Mouse (Mus musculus): Measurements from ENCODE around the gene Nr3c2. TPM values are rescaled to one million over a fixed set of nuclear protein-coding genes. Genes with fewer than 3 reads are reported as not detected.

Gene Nr3c2
- polyA plus RNA-seq, 1 experiment from 2014 or later: 4.9 TPM

GRCm38 (mm10) chr8:77154496-77154895 lies 255.3 kb downstream of the Nr3c2 start:
- no peak for ATAC-seq (ENCODE audit: low read depth)
- Histone ChIP-seq H3K36me3 (no peaks in the 10 kb centered on the region), H3K9me3 (no peaks in the 10 kb centered on the region), H3K27me3 (no peaks in the 10 kb centered on the region), H3K4me2 (no peak overlapping the region), H3K27ac (replicated peaks) (no peak overlapping the region), H3K4me1 (replicated peaks) (no peaks in the 10 kb centered on the region), H3K9ac (no peak overlapping the region), H3K4me3 (no peak overlapping the region)
- 47% methylated on average over 3 of the region's 3 CpGs for WGBS

- ATAC-seq (ENCODE audit: low read depth): no peak
- Histone ChIP-seq H3K27ac (replicated peaks) (no peak overlapping the region), H3K36me3 (no peaks in the 10 kb centered on the region), H3K4me1 (replicated peaks) (no peaks in the 10 kb centered on the region), H3K9me3 (no peaks in the 10 kb centered on the region), H3K9ac (no peak overlapping the region), H3K4me2 (no peak overlapping the region), H3K27me3 (no peaks in the 10 kb centered on the region), H3K4me3 (no peak overlapping the region)
- 93% methylated on average over 6 of the region's 6 CpGs for WGBS
Measured at GRCm38 (mm10) chr8:77169320-77169719, 270.1 kb downstream of the Nr3c2 start.

DNA sequence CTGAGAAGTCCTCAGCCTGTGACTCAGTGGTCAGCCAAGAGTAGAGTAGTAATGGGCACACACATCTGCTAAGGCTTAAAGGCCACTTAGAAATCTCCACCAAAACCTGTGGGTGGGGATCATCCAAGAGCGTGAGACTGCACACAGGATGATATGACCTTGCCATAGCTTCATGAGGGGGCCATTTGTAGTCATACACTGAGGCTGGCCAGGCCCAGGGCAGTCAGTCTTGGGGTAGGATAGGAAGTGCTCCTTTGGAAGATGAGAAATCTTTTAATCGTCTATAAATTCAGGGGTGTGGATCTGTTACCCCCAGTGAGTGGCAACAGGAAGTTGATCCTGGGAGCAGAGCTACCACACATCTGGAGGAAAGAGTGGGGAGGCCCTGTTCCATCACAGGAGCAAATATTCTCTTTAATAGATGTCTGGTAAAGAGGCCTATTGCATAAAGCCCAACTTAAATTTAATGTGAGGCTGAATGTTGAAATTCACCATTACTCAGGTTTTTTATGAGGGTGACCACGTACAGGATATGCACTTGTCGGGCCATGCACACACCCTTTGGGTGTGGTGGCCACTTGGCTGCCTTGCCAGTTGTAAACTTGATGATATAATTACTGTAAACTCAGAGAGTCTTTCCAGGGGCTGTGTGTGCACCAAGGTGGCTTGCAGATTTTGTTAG lies 270.7 kb downstream of the Nr3c2 start:
- no peak overlapping the region for H3K4me2 ChIP-seq
- H3K36me3 ChIP-seq: no peaks in the 10 kb centered on the region
- H3K27ac ChIP-seq (replicated peaks): no peak overlapping the region
- no peaks in the 10 kb centered on the region for H3K9me3 ChIP-seq
- no peak for ATAC-seq (ENCODE audit: low read depth)
- H3K9ac ChIP-seq: no peak overlapping the region
- H3K4me1 ChIP-seq (replicated peaks): no peaks in the 10 kb centered on the region
- no peak overlapping the region for H3K4me3 ChIP-seq
- WGBS: 91% methylated on average over 4 of the region's 4 CpGs
- no peaks in the 10 kb centered on the region for H3K27me3 ChIP-seq

DNA sequence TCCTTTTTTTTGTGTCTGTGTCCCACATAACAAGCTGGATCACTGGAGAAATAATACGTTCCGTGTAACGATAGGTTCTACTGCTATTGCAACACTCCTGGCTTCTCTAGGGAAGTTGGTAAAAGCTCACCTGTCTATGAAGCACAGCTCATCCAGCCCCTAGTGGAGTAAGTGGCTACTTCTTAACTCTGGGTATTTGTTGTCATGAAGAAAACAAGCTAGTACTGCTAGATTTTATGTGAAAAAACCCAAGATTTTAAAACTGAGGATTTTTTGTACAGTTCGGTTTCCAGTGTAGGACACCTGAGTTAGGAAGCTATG lies 271.2 kb downstream of the Nr3c2 start:
- no peaks in the 10 kb centered on the region for H3K27me3 ChIP-seq
- no peaks in the 10 kb centered on the region for H3K36me3 ChIP-seq
- H3K9ac ChIP-seq: no peak overlapping the region
- no peak overlapping the region for H3K4me2 ChIP-seq
- WGBS: 94% methylated on average over 4 of the region's 4 CpGs
- H3K9me3 ChIP-seq: no peaks in the 10 kb centered on the region
- ATAC-seq (ENCODE audit: low read depth): no peak
- H3K4me3 ChIP-seq: no peak overlapping the region
- H3K4me1 ChIP-seq (replicated peaks): no peaks in the 10 kb centered on the region
- H3K27ac ChIP-seq (replicated peaks): no peak overlapping the region

DNA sequence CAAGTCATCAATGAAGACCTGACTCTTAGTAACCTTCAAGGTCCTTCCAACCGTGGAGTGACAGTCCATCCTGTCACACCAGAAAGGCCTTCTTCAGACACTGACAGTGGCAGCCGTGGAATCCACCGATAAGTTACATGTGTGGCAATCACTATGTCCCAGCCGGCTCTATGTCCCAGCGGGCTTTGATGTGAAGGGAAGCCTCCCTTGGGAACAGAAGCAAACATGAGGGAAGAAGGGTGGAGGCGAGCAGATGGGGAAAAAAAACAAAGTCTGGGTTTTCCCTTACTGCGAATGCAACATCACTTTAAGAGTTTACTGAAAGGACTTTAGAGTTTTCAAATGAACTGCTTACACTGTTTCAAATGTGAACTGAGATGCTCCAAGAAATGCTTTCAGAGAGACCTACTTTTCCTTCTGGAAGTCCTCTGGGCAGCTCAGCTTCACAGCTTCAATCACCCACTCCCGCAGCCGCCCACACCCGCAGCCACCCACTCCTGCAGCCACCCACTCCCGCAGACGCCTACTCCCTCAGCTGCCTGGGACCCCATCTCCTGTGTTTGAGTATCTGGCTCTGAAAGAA lies 273.9 kb downstream of the Nr3c2 start:
- ATAC-seq (ENCODE audit: low read depth): no peak
- 71% methylated on average over 12 of the region's 12 CpGs for WGBS

GRCm38 (mm10) chr8:77173736-77174135 lies 274.5 kb downstream of the Nr3c2 start:
- Histone ChIP-seq H3K9me3 (no peaks in the 10 kb centered on the region), H3K9ac (no peak overlapping the region), H3K27me3 (no peaks in the 10 kb centered on the region), H3K27ac (replicated peaks) (no peak overlapping the region), H3K4me2 (no peak overlapping the region), H3K36me3 (no peaks in the 10 kb centered on the region), H3K4me3 (no peak overlapping the region), H3K4me1 (replicated peaks) (no peaks in the 10 kb centered on the region)
- no peak for ATAC-seq (ENCODE audit: low read depth)
- 46% methylated on average over 3 of the region's 3 CpGs for WGBS

More for the DNA sequence above, 273.9 kb downstream of the Nr3c2 start:
- no peak overlapping the region for H3K9ac ChIP-seq
- H3K36me3 ChIP-seq: no peaks in the 10 kb centered on the region
- H3K4me1 ChIP-seq (replicated peaks): no peaks in the 10 kb centered on the region
- no peaks in the 10 kb centered on the region for H3K27me3 ChIP-seq
- H3K9me3 ChIP-seq: no peaks in the 10 kb centered on the region
- no peak overlapping the region for H3K4me2 ChIP-seq
- no peak overlapping the region for H3K27ac ChIP-seq (replicated peaks)
- no peak overlapping the region for H3K4me3 ChIP-seq

DNA sequence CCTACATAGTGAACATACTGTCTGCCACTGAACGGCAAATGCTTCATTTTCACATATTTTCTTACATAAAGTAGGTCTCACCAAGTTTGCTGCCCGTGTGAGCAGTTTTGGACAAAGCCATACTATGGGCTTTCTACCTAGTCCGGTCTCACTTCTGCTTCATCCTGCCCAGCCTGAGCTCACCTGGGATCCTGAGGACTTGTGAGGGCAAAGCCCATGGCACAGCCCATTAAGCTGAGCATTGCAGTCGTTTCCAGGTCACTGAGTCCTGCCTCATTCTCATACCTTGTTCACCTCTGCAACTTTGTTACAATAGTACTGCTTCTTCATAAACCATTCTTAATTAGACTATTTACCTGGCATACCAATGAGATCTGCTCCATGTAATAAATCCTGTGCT lies 276.2 kb downstream of the Nr3c2 start:
- Histone ChIP-seq H3K4me3 (no peak overlapping the region), H3K9ac (no peak overlapping the region), H3K27me3 (no peaks in the 10 kb centered on the region), H3K27ac (replicated peaks) (no peak overlapping the region), H3K9me3 (no peaks in the 10 kb centered on the region), H3K4me2 (no peak overlapping the region), H3K36me3 (no peaks in the 10 kb centered on the region), H3K4me1 (replicated peaks) (no peaks in the 10 kb centered on the region)
- WGBS: 88% methylated on average over 4 of the region's 4 CpGs
- peak; percentile 47; the same call in 1 of the 2 replicates for ATAC-seq (ENCODE audit: low read depth)

DNA sequence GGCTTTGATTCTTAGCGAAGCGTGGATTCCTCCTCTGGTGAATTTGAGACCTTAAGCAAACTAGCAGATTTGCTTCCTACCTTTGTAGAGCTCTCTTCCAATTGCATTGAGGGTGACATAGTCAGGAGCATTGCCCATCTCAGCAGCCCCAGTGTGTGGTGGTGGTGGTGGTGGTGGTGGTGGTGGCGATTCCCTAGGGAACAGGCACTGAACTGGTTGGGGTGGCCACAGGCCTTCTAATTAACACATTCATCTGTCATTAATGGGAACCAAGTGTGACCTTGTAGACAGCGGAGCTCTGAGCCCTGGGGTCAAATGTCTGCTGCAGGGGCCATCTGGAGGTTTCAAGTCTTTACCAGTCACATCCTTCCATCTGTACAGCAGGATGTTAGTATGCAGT lies 277.1 kb downstream of the Nr3c2 start:
- 82% methylated on average over 4 of the region's 4 CpGs for WGBS

GRCm38 (mm10) chr8:77185816-77186215 lies 286.6 kb downstream of the Nr3c2 start:
- Histone ChIP-seq H3K4me2 (no peak overlapping the region), H3K27ac (replicated peaks) (no peak overlapping the region), H3K36me3 (no peaks in the 10 kb centered on the region), H3K4me1 (replicated peaks) (0 out of 2 replicates have a peak, but pooled peaks cover 6% of the 10 kb centered on the region), H3K9ac (no peak overlapping the region), H3K4me3 (no peak overlapping the region), H3K27me3 (no peaks in the 10 kb centered on the region), H3K9me3 (no peaks in the 10 kb centered on the region)
- no peak for ATAC-seq (ENCODE audit: low read depth)
- WGBS: 94% methylated on average over 28 of the region's 28 CpGs

More for the DNA sequence above, 277.1 kb downstream of the Nr3c2 start:
- no peaks in the 10 kb centered on the region for H3K27me3 ChIP-seq
- no peaks in the 10 kb centered on the region for H3K36me3 ChIP-seq
- no peak overlapping the region for H3K27ac ChIP-seq (replicated peaks)
- H3K4me3 ChIP-seq: no peak overlapping the region
- no peak overlapping the region for H3K4me2 ChIP-seq
- H3K9me3 ChIP-seq: no peaks in the 10 kb centered on the region
- H3K9ac ChIP-seq: no peak overlapping the region
- no peak for ATAC-seq (ENCODE audit: low read depth)
- no peaks in the 10 kb centered on the region for H3K4me1 ChIP-seq (replicated peaks)

GRCm38 (mm10) chr8:77186914-77187536 lies 287.8 kb downstream of the Nr3c2 start:
- Histone ChIP-seq H3K27ac (replicated peaks) (no peak overlapping the region), H3K9me3 (no peaks in the 10 kb centered on the region), H3K4me1 (replicated peaks) (0 out of 2 replicates have a peak, but pooled peaks cover 6% of the 10 kb centered on the region), H3K27me3 (no peaks in the 10 kb centered on the region), H3K4me2 (no peak overlapping the region), H3K9ac (no peak overlapping the region), H3K4me3 (no peak overlapping the region), H3K36me3 (no peaks in the 10 kb centered on the region)
- no peak for ATAC-seq (ENCODE audit: low read depth)
- WGBS: 72% methylated on average over 9 of the region's 9 CpGs

DNA sequence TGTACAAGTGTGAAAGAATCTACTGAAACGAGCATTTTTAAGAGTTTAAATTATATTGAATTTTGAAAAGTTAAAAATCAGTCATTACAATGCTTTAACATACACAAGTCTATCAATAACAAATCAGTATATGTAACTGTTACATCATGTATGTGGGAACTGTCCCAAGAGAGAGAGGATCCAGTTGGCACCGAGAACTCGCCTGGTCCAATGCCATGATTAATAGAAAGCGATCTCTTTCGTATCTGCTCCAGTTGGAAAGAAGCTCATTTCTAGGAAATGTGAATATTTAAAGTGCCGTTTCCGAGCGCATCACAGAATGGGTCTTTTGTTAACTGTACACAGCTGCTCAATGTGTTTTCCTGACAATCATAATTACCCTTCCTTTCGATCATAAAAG lies 288.5 kb downstream of the Nr3c2 start:
- no peak for ATAC-seq (ENCODE audit: low read depth)
- H3K36me3 ChIP-seq: no peaks in the 10 kb centered on the region
- 57% methylated on average over 9 of the region's 9 CpGs for WGBS
- no peak overlapping the region for H3K27ac ChIP-seq (replicated peaks)
- 0 out of 2 replicates have a peak, but pooled peaks cover 6% of the 10 kb centered on the region for H3K4me1 ChIP-seq (replicated peaks)
- H3K9ac ChIP-seq: no peak overlapping the region
- no peaks in the 10 kb centered on the region for H3K27me3 ChIP-seq
- no peak overlapping the region for H3K4me2 ChIP-seq
- no peaks in the 10 kb centered on the region for H3K9me3 ChIP-seq
- H3K4me3 ChIP-seq: no peak overlapping the region

DNA sequence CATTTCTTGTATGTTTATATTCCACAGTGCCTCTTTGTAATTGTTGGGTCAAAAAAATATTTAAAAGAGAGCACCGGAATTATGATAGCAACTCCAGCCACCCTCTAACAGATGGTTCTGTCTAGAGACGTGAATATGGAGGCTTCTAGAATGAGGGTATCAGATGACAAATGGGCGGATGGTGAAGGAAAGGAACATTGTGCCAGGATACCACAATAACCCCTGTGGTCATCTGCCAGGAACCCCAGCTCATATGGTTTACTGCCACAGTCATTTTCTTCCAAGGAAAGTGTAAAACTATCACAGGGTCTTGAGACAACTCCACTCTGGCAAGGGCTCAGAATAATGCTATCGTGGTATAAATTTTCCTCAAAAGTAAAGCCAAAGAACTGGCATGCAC lies 289.1 kb downstream of the Nr3c2 start:
- no peaks in the 10 kb centered on the region for H3K27me3 ChIP-seq
- no peaks in the 10 kb centered on the region for H3K9me3 ChIP-seq
- no peaks in the 10 kb centered on the region for H3K36me3 ChIP-seq
- no peak overlapping the region for H3K27ac ChIP-seq (replicated peaks)
- no peak overlapping the region for H3K4me2 ChIP-seq
- no peak for ATAC-seq (ENCODE audit: low read depth)
- 0 out of 2 replicates have a peak, but pooled peaks cover 6% of the 10 kb centered on the region for H3K4me1 ChIP-seq (replicated peaks)
- H3K9ac ChIP-seq: no peak overlapping the region
- H3K4me3 ChIP-seq: no peak overlapping the region
- 67% methylated on average over 4 of the region's 4 CpGs for WGBS
